Mouse (Mus musculus) limb, embryonic 11.5 days (tissue): ENCODE results near the gene Exoc3l4. TPM values are rescaled to one million over a fixed set of nuclear protein-coding genes. Genes with fewer than 3 reads are reported as not detected.

Experiments
- ATAC-seq: fragments of 200-750 bp; cut with Nextera tagmentation; 2 replicates; pipeline ENCODE4 v1.8.0; 2017; ENCODE audit warnings: low read depth; ENCODE audit not compliant: insufficient number of reproducible peaks, low FRiP score, low TSS enrichment
- DNase-seq: peaks from one replicate; pipeline ENCODE4 v3.0.0-alpha.2; 2015; ENCODE audit warnings: low spot score
- H3K27ac ChIP-seq: fragments of 300-500 bp; sonication (generic); replicated peaks from 2 replicates; pipeline ENCODE4 v1.5.1; 2014; ENCODE audit warnings: low read depth, mild to moderate bottlenecking, low read length
- H3K27me3 ChIP-seq: fragments of 300-500 bp; sonication (generic); 2 replicates; pipeline ENCODE4 v1.6.1; 2014; ENCODE audit warnings: mild to moderate bottlenecking, low read length, mixed read lengths; ENCODE audit not compliant: control insufficient read depth, insufficient read depth
- H3K36me3 ChIP-seq: fragments of 300-500 bp; sonication (generic); 2 replicates; pipeline ENCODE4 v1.6.1; 2014; ENCODE audit warnings: mild to moderate bottlenecking, low read length, moderate library complexity, mixed read lengths; ENCODE audit not compliant: control insufficient read depth, insufficient read depth
- H3K4me1 ChIP-seq: fragments of 300-500 bp; sonication (generic); 2 replicates; pipeline ENCODE4 v1.6.1; 2014; ENCODE audit warnings: low read length, mixed read lengths; ENCODE audit not compliant: control insufficient read depth, insufficient read depth
- H3K4me2 ChIP-seq: fragments of 300-500 bp; sonication (generic); 2 replicates; pipeline ENCODE4 v1.6.1; 2014; ENCODE audit warnings: low read depth, mild to moderate bottlenecking, moderate library complexity; ENCODE audit not compliant: severe bottlenecking
- H3K4me3 ChIP-seq: fragments of 300-500 bp; sonication (generic); 2 replicates; pipeline ENCODE4 v1.5.1; 2014; ENCODE audit warnings: low read depth, low read length
- H3K9ac ChIP-seq: fragments of 300-500 bp; sonication (generic); 2 replicates; pipeline ENCODE4 v1.6.1; 2014; ENCODE audit warnings: mild to moderate bottlenecking, low read length
- H3K9me3 ChIP-seq: fragments of 300-500 bp; sonication (generic); 2 replicates; pipeline ENCODE4 v1.6.1; 2016; ENCODE audit warnings: low read length; ENCODE audit not compliant: control insufficient read depth
- WGBS: fragments of 180-500 bp; shearing (Covaris S2); extraction: QIAGEN DNeasy Blood & Tissue Kit; methylation state at CpG from one replicate; pipeline ENCODE4 v1.1.7; 2014; 5-methylcytosine and 5-hydroxymethylcytosine counted together
- polyA plus RNA-seq: library from polyadenylated mRNA; unstranded; fragments of >200 nt; fragmentation: Nextera tagmentation; extraction: Ambion mirVana; gene quantifications from 2 replicates; pipeline ENCODE4 v1.2.1, GENCODE M21; 2014

The Exoc3l4 gene
- polyA plus RNA-seq, 1 experiment from 2014 or later = 4.1 TPM

GRCm38 (mm10) chr12:111474893-111475643 lies 58.3 kb downstream of the Exoc3l4 start:
- ATAC-seq (no peak), DNase-seq (no peak)
- Histone ChIP-seq H3K27me3 (no peaks in the 10 kb centered on the region), H3K9ac (no peak overlapping the region), H3K4me3 (no peak overlapping the region), H3K4me2 (no peak overlapping the region), H3K4me1 (peaks cover 3% of the 10 kb centered on the region; the same call in 1 of the 2 replicates), H3K27ac (no peak overlapping the region), H3K9me3 (no peaks in the 10 kb centered on the region), H3K36me3 (no peaks in the 10 kb centered on the region)
- 52% methylated on average over 8 of the region's 8 CpGs for WGBS

GRCm38 (mm10) chr12:111478924-111479323 lies 62.1 kb downstream of the Exoc3l4 start:
- ATAC-seq (no peak), DNase-seq (no peak)
- WGBS = 59% methylated on average over 5 of the region's 5 CpGs
- Histone ChIP-seq H3K36me3 (no peaks in the 10 kb centered on the region), H3K4me1 (peaks cover 3% of the 10 kb centered on the region; the same call in 1 of the 2 replicates), H3K9ac (no peak overlapping the region), H3K4me3 (no peak overlapping the region), H3K9me3 (no peaks in the 10 kb centered on the region), H3K27me3 (no peaks in the 10 kb centered on the region; the same call in 1 of the 2 replicates), H3K27ac (no peak overlapping the region), H3K4me2 (no peak overlapping the region)

DNA sequence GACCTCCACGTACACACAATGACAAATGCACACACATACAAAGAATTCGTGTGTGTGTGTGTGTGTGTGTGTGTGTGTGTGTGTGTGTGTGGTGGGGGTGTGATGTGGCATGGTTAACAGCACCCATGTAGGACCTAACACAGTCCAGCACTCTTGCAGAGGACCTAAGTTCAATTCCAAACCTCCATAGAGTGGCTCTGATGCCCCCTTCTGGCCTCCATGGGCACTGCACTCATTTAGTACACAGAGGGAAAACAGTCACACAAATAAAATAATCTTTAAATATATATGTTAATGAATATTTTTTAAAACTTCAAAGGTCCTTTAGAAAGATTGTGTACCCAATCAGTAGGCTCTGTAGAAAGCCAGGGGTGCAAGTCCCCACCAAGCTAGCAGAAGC lies 63.1 kb downstream of the Exoc3l4 start:
- no peak overlapping the region for H3K4me3 ChIP-seq
- H3K4me1 ChIP-seq = peaks cover 1% of the 10 kb centered on the region; the same call in 1 of the 2 replicates
- no peak overlapping the region for H3K27ac ChIP-seq
- ATAC-seq (no peak), DNase-seq (peak; percentile 49)
- no peak overlapping the region for H3K9ac ChIP-seq
- peaks cover 7% of the 10 kb centered on the region; the same call in 1 of the 2 replicates for H3K27me3 ChIP-seq
- no peak overlapping the region for H3K4me2 ChIP-seq
- H3K36me3 ChIP-seq = no peaks in the 10 kb centered on the region
- WGBS = 67% methylated on average over 2 of the region's 2 CpGs
- H3K9me3 ChIP-seq = no peaks in the 10 kb centered on the region

Other genes with a start within 250 kb of the Exoc3l4 start
- gene 4930595D18Rik, start 232.5 kb upstream of the Exoc3l4 start, polyA plus RNA-seq = not detected in 2 replicates
- gene Amn, start 145.9 kb upstream of the Exoc3l4 start, polyA plus RNA-seq = 0.28 and 0.29 TPM in 2 replicates
- 30.4 and 30.9 TPM in 2 replicates for gene Cdc42bpb, start 39.3 kb upstream of the Exoc3l4 start, polyA plus RNA-seq
- gene Lbhd2, start 10.2 kb upstream of the Exoc3l4 start, polyA plus RNA-seq = 0.63 TPM in 1 of 2 replicates, not detected in the other
- 3.1 and 5.5 TPM in 2 replicates for gene Tnfaip2, start 25.5 kb downstream of the Exoc3l4 start, polyA plus RNA-seq
- gene Gm266, start 68.8 kb downstream of the Exoc3l4 start, polyA plus RNA-seq = 11.4 and 13.8 TPM in 2 replicates
- gene Eif5, start 121.0 kb downstream of the Exoc3l4 start, polyA plus RNA-seq = 666 and 690 TPM in 2 replicates
- gene Mark3, start 157.5 kb downstream of the Exoc3l4 start, polyA plus RNA-seq = 65.4 and 65.7 TPM in 2 replicates